Mouse (Mus musculus) heart, adult 2 months (tissue): ENCODE results near the gene Sulf2. TPM values are rescaled to one million over a fixed set of nuclear protein-coding genes. Genes with fewer than 3 reads are reported as not detected.

ENCODE experiments used
- DNase-seq, 2 experiments: peaks; one replicate each; pipeline ENCODE4 v3.0.0; 2021
- H3K27ac ChIP-seq: fragments of 200-600 bp; 2 replicates; pipeline ENCODE4 v1.8.1; 2022
- H3K27me3 ChIP-seq: fragments of 200-500 bp; 2 replicates; pipeline ENCODE4 v1.6.1; 2012; ENCODE audit warnings: mild to moderate bottlenecking, low read length, inconsistent platforms, mixed read lengths; ENCODE audit not compliant: control insufficient read depth, insufficient read depth
- H3K36me3 ChIP-seq: fragments of 200-500 bp; 2 replicates; pipeline ENCODE4 v1.6.1; 2012; ENCODE audit warnings: low read length, inconsistent platforms; ENCODE audit not compliant: control insufficient read depth, insufficient read depth
- H3K4me1 ChIP-seq: fragments of 200-500 bp; 2 replicates; pipeline ENCODE4 v1.6.1; 2011; ENCODE audit warnings: low read length; ENCODE audit not compliant: control insufficient read depth, insufficient read depth
- H3K4me3 ChIP-seq: fragments of 200-600 bp; 2 replicates; pipeline ENCODE4 v1.8.1; 2022
- H3K79me2 ChIP-seq: fragments of 200-500 bp; replicated peaks from 2 replicates; pipeline ENCODE4 v1.6.1; 2012; ENCODE audit warnings: mild to moderate bottlenecking, inconsistent platforms, low read length, moderate library complexity, mixed read lengths; ENCODE audit not compliant: control insufficient read depth, insufficient read depth
- H3K9ac ChIP-seq: fragments of 200-500 bp; 2 replicates; pipeline ENCODE4 v1.6.1; 2012; ENCODE audit warnings: low read depth, mild to moderate bottlenecking, control low read depth, inconsistent platforms, low read length, mixed read lengths
- CTCF ChIP-seq: fragments of 200-600 bp; IDR thresholded peaks from 2 replicates; pipeline ENCODE4 v1.8.1; 2022; ENCODE audit warnings: antibody characterized with exemption, mild to moderate bottlenecking, moderate library complexity
- EP300 ChIP-seq: fragments of 200-500 bp; IDR thresholded peaks from 2 replicates; pipeline ENCODE4 v1.6.1; 2011; ENCODE audit warnings: low read depth, low read length, control low read depth; ENCODE audit not compliant: insufficient read depth
- POLR2A ChIP-seq: fragments of 200-500 bp; IDR thresholded peaks from 2 replicates; pipeline ENCODE4 v1.6.1; 2011; ENCODE audit warnings: mild to moderate bottlenecking, low read depth, low read length, control low read depth; ENCODE audit not compliant: insufficient read depth
- WGBS: fragments of 180-500 bp; shearing (Covaris S2); methylation state at CpG from one replicate; pipeline ENCODE4 v1.1.7; 2018; 5-methylcytosine and 5-hydroxymethylcytosine counted together
- intact Hi-C: fragments of 180-260 bp; cut with DNase I; formaldehyde crosslinking; loops from one replicate; pipeline ENCODE4 v1.15.1; 2025
- polyA plus RNA-seq: library from polyadenylated mRNA; depleted of rRNA; stranded (reverse); fragments of >200 nt; gene quantifications from 2 replicates; pipeline ENCODE4 v1.2.3, GENCODE M21; 2012
- total RNA-seq, 2 experiments: library from RNA; stranded (reverse); gene quantifications; 2 replicates each; pipeline ENCODE4 v1.2.3; 2021

Gene Sulf2
- total and polyA plus RNA-seq, 3 experiments = 38.5 to 51.0 (median 43.9) TPM

DNA sequence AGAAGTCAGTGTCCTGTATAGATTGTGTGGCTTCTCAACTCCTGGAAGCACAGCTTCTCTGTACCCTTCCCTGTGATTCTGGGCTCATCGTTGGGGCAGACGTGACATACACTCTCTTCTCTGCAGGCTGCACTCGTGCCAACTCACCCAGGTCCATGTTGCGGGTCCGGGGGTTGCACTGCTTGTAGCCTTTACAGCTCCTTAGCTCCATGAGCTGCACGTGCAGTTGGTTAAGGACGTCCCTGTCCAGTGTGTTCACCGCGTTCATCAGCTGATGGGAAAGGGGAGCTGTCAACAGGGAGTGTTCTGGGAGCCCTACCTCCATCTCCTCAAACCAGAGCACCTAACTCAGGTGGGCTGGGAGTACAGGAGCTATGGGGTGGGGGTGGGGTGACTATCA is 78.1 kb downstream of the Sulf2 start:
- intact Hi-C loops = no loop called here
- Histone ChIP-seq H3K27me3 (no peaks in the 10 kb centered on the region), H3K9ac (no peak overlapping the region), H3K36me3 (no peaks in the 10 kb centered on the region; the same call in 1 of the 2 replicates), H3K79me2 (no peaks in the 10 kb centered on the region), H3K4me1 (peaks cover 7% of the 10 kb centered on the region), H3K27ac (no peak overlapping the region), H3K4me3 (no peak overlapping the region)
- DNase-seq = no peak
- no peak for TF ChIP-seq EP300
- 87% methylated on average over 9 of the region's 9 CpGs for WGBS

DNA sequence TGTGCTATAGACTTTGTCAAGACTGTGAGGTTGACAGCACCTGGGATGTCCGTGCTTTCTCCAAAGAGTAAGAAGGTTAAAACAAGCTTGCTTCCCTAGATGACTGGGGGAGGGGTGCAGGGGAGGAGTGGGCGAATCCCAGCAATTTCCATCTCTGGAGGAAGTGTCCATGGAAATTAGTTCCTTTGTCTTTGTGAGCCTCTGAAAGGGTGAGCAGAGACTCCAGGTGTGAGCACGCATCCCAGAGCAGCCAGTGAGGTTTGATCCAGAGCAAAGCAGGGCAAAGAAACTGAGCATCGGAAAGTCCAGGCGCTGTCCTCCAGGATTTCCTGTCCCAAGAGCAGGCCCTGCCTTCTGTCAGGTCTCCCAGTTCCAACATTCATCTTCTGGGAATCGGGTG is 81.1 kb downstream of the Sulf2 start:
- Histone ChIP-seq H3K27ac (no peak overlapping the region), H3K9ac (no peak overlapping the region), H3K27me3 (no peaks in the 10 kb centered on the region), H3K79me2 (no peaks in the 10 kb centered on the region), H3K4me3 (no peak overlapping the region), H3K36me3 (no peaks in the 10 kb centered on the region; the same call in 1 of the 2 replicates), H3K4me1 (peaks cover 3% of the 10 kb centered on the region)
- WGBS = 53% methylated on average over 6 of the region's 6 CpGs
- no peak for DNase-seq
- TF ChIP-seq POLR2A = no peak
- no peak for TF ChIP-seq CTCF
- no peak for TF ChIP-seq EP300
- intact Hi-C loops = no loop called here

GRCm38 (mm10) chr2:166073082-166073481 is 82.4 kb downstream of the Sulf2 start:
- WGBS = 44% methylated on average over 10 of the region's 10 CpGs
- H3K4me3 ChIP-seq = no peak overlapping the region

DNA sequence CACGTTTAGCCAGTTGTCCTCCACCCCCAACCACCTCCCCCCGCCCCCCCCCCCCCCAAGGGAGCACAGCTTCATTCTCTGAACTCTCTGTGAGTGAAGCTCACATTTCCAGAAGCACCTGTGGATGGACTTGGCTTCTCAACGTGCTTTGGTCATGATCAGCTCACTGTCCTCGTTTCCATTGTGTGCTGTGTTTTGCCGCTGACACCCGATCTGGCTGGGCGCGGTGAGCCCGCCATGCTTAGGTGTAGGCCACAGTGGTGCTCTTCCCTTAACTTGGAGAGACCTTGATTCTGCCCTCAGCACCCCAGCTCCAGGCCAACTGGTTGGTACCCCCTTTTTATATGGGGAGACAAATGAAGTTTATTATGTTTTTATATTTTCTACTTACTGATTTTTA is 83.6 kb downstream of the Sulf2 start:
- TF ChIP-seq CTCF (no peak), EP300 (no peak), POLR2A (no peak)
- H3K27ac ChIP-seq = no peak overlapping the region
- H3K79me2 ChIP-seq = no peaks in the 10 kb centered on the region
- peaks cover 3% of the 10 kb centered on the region for H3K4me1 ChIP-seq
- intact Hi-C loops = no loop called here
- 79% methylated on average over 9 of the region's 9 CpGs for WGBS
- H3K36me3 ChIP-seq = no peaks in the 10 kb centered on the region; the same call in 1 of the 2 replicates
- H3K4me3 ChIP-seq = no peak overlapping the region
- DNase-seq = no peak
- H3K27me3 ChIP-seq = no peaks in the 10 kb centered on the region
- no peak overlapping the region for H3K9ac ChIP-seq

More at GRCm38 (mm10) chr2:166073082-166073481, 82.4 kb downstream of the Sulf2 start:
- Histone ChIP-seq H3K79me2 (no peaks in the 10 kb centered on the region), H3K27ac (no peak overlapping the region), H3K4me1 (peaks cover 3% of the 10 kb centered on the region), H3K9ac (no peak overlapping the region), H3K36me3 (no peaks in the 10 kb centered on the region; the same call in 1 of the 2 replicates), H3K27me3 (no peaks in the 10 kb centered on the region)
- DNase-seq = peak in 1 of 2 experiments; percentile 35
- peak; percentile 86 for TF ChIP-seq EP300
- peak; percentile 17; the same call in 1 of the 2 replicates for TF ChIP-seq POLR2A
- TF ChIP-seq CTCF = no peak
- intact Hi-C loops = no loop called here

DNA sequence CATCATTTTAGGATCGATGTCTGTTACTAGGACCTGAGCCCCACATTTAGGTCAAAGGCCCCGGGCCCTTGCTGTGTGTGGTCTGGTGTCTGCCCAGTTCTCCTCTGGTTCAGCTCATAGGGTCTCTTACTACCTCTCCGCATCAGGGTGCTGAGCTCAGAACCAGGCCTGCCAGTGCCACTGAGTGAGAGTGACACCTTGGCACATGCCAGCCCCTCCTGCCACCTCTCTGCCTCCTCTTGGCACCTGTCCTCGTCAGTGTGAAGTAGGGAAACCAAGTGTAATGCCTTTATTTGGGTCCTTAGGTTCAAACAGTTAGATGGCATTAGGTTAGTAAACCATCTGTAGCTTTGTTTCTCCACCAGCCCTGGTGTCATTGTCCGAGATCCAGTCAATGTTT is 84.0 kb downstream of the Sulf2 start:
- no peak overlapping the region for H3K27ac ChIP-seq
- no peak for TF ChIP-seq EP300
- TF ChIP-seq CTCF = no peak
- TF ChIP-seq POLR2A = no peak
- 88% methylated on average over 5 of the region's 5 CpGs for WGBS
- intact Hi-C loops = no loop called here
- no peak overlapping the region for H3K4me3 ChIP-seq
- no peaks in the 10 kb centered on the region; the same call in 1 of the 2 replicates for H3K36me3 ChIP-seq
- no peak overlapping the region for H3K9ac ChIP-seq
- no peak for DNase-seq
- no peaks in the 10 kb centered on the region for H3K79me2 ChIP-seq
- no peaks in the 10 kb centered on the region for H3K27me3 ChIP-seq
- H3K4me1 ChIP-seq = peaks cover 3% of the 10 kb centered on the region

DNA sequence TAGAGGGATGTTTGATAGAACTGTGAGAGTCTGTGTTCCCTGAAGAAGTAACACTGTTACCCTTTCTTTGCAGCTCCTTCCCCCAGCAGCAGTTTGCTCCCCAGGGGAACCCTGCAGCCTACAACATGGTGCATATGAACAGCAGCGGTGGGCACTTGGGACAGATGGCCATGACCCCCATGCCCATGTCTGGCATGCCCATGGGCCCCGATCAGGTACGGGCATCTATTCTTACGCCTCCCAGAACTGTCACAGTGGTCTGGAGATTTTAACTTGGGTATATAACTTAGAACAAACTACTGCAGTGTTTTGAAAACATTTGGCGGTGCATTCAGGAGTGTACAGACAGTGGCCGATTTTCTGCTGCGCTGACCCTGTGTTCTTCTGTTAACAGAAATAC is 85.7 kb downstream of the Sulf2 start:
- peaks cover 3% of the 10 kb centered on the region for H3K4me1 ChIP-seq
- intact Hi-C loops = no loop called here
- no peaks in the 10 kb centered on the region for H3K79me2 ChIP-seq
- TF ChIP-seq CTCF (no peak), EP300 (no peak), POLR2A (no peak)
- H3K27ac ChIP-seq = no peak overlapping the region
- no peaks in the 10 kb centered on the region for H3K27me3 ChIP-seq
- DNase-seq = no peak
- H3K9ac ChIP-seq = no peak overlapping the region
- H3K4me3 ChIP-seq = no peak overlapping the region
- WGBS = 86% methylated on average over 7 of the region's 7 CpGs
- H3K36me3 ChIP-seq = no peaks in the 10 kb centered on the region; the same call in 1 of the 2 replicates
